Mouse (Mus musculus) heart, postnatal 0 days (tissue): Measurements from ENCODE around the gene Sh3gl2.

Experiments
- CTCF ChIP-seq: IDR thresholded peaks from 2 replicates; pipeline ENCODE4 v1.5.1; 2016; ENCODE audit warnings: antibody characterized with exemption, control low read depth, low read depth
- EP300 ChIP-seq: IDR thresholded peaks from 2 replicates; pipeline ENCODE4 v1.6.1; 2016; ENCODE audit warnings: antibody characterized with exemption, low read depth

DNA sequence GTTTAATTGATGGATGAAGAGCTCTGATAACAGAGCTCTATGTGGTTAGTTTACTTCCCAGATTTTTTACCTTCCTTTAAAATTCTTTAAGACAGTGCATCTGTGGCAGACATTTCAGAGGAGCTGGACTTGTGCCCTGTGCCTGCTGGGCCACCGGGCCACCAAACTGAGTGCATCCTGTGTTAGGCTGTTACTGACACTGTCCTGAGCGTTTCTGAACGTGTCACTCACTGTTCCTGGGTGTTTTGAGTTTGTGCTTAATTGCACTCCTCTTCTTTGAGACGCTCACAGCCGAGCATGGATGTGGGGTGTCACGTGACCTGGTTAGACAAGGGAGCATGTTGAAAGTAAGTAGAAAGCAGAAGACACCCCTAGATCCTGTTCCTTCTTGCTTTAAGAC is 57.2 kb downstream of the Sh3gl2 start:
- no peak for TF ChIP-seq CTCF
- no peak for TF ChIP-seq EP300
